Mouse (Mus musculus): ENCODE measurements around the gene Mknk2.

Gene Mknk2

GRCm38 (mm10) chr10:80677942-80678436 lies at the start of gene Mknk2:
Gene Mknk2, minus strand, starts transcription at chr10:80678112.
- DNase-seq: peak; percentile 98

GRCm38 (mm10) chr10:80717281-80717680 lies 39.4 kb upstream of the Mknk2 start:
- no peak for DNase-seq

- DNase-seq: no peak
These were observed 32.9 kb upstream of the Mknk2 start for GRCm38 (mm10) chr10:80710834-80711233.

GRCm38 (mm10) chr10:80705479-80705878 lies 27.6 kb upstream of the Mknk2 start:
- no peak for DNase-seq

GRCm38 (mm10) chr10:80705033-80705432 lies 27.1 kb upstream of the Mknk2 start:
- no peak for DNase-seq

- DNase-seq: no peak
These were observed 26.5 kb upstream of the Mknk2 start for GRCm38 (mm10) chr10:80704418-80704817.

- no peak for DNase-seq
These were observed 25.7 kb upstream of the Mknk2 start for GRCm38 (mm10) chr10:80703643-80704042.

- DNase-seq: peak; percentile 98
These were observed 24.9 kb upstream of the Mknk2 start for GRCm38 (mm10) chr10:80702536-80703390.

- peak; percentile 100 for DNase-seq
These were observed 24.0 kb upstream of the Mknk2 start, which contains the start of the genes Mob3a and Izumo4 for GRCm38 (mm10) chr10:80701721-80702535. Gene Mob3a, minus strand, starts transcription at chr10:80701977. Gene Izumo4, plus strand, starts transcription at chr10:80702184.

- no peak for DNase-seq
These were observed 22.8 kb upstream of the Mknk2 start for GRCm38 (mm10) chr10:80700732-80701131.

GRCm38 (mm10) chr10:80700038-80700504 lies 22.2 kb upstream of the Mknk2 start:
- DNase-seq: no peak

- DNase-seq: no peak
These were observed 20.7 kb upstream of the Mknk2 start for GRCm38 (mm10) chr10:80698605-80699004.

GRCm38 (mm10) chr10:80697812-80698211 lies 19.9 kb upstream of the Mknk2 start:
- no peak for DNase-seq

- DNase-seq: no peak
These were observed 19.5 kb upstream of the Mknk2 start for GRCm38 (mm10) chr10:80697393-80697787.

GRCm38 (mm10) chr10:80696502-80697392 lies 18.8 kb upstream of the Mknk2 start:
- DNase-seq: no peak

GRCm38 (mm10) chr10:80695801-80696501 lies 18.0 kb upstream of the Mknk2 start:
- no peak for DNase-seq

GRCm38 (mm10) chr10:80695186-80695585 lies 17.3 kb upstream of the Mknk2 start:
- DNase-seq: peak; percentile 52

GRCm38 (mm10) chr10:80694159-80694938 lies 16.4 kb upstream of the Mknk2 start:
- DNase-seq: no peak

- peak; percentile 50 for DNase-seq
These were observed 15.6 kb upstream of the Mknk2 start for GRCm38 (mm10) chr10:80693401-80694045.
